Mouse (Mus musculus) WW6 (cell line): ENCODE results near the gene Rabep1.

Source experiments
- DNase-seq: peaks from one replicate; pipeline ENCODE4 v3.0.0-alpha.2; 2013; ENCODE audit warnings: low read depth, low spot score

Gene Rabep1

DNA sequence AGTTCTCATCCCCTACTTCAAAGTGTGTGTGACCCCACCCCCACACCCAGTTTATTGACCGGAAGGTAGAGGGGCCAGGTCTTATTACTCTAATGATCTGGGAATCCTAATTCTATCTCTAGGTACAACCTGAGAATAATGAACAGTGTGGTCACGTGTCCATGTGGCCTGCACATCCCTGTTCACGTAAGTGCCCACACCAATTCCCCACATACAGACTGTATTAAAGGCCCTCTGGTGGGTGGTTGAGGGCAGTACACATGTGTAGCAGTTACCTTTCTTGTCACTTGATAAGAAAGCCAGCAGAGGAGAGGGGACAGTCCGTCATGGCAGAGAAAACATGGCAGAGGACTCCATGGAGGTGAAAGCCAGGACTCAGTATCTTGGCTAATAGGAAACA, 129.4 kb downstream of the Rabep1 start:
- DNase-seq, result no peak

DNA sequence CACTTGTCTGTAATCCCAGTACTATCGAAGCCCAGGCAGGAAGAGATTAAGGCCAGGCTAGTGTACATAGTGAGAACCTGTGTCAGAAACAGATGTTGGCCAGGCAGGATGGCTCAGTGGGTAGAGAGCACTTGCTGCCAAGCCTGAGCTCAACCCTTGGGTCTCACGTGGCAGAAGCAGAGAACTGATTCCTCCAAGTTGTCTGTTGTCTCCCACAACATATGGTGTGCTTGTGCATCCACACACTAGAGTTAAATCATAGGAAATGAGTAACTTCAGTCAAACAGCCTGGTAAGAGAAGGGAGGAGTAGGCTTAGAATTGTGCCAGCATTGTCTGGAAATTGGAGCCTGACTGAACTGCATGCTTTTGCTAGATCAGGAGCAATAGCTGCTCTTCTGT, 130.6 kb downstream of the Rabep1 start:
- no peak for DNase-seq

DNA sequence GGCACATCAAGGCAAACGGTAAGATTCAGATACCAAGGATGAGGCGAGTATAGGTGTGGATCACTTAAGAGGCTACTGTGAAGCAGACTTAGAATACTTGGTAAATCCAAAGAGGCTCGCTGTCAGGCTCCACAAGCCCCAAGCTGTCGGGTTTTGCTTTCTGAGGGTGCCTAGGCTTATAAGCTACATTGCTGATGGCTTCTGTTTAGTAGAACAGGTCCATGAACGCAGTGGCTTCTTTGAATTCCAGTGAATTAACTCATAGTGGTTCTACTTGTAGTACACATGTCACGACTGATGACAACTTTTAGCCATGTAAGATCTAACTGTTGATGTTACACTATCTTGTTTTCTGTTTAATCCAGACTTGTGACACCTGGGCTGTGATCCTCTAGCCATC, 132.7 kb downstream of the Rabep1 start:
- DNase-seq, result no peak

DNA sequence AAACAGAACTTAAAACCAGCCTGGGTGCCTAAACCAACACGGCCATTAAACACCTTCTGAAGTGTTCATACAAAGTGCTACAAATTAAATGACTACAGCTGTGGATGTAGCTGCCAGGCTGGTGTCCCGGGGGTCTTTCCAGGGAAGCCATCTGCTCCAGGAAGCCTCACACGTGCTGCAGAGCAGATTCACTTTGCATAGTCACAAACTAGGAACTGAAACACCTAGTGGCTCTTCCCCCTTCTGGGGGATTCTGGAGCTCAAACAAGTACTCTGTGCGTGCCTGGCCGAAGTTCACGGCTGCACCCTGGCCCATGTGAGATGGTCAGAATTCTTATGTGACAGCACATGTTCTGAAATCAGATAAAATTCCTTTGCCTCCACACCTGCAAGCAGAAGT, 135.7 kb downstream of the Rabep1 start:
- no peak for DNase-seq

DNA sequence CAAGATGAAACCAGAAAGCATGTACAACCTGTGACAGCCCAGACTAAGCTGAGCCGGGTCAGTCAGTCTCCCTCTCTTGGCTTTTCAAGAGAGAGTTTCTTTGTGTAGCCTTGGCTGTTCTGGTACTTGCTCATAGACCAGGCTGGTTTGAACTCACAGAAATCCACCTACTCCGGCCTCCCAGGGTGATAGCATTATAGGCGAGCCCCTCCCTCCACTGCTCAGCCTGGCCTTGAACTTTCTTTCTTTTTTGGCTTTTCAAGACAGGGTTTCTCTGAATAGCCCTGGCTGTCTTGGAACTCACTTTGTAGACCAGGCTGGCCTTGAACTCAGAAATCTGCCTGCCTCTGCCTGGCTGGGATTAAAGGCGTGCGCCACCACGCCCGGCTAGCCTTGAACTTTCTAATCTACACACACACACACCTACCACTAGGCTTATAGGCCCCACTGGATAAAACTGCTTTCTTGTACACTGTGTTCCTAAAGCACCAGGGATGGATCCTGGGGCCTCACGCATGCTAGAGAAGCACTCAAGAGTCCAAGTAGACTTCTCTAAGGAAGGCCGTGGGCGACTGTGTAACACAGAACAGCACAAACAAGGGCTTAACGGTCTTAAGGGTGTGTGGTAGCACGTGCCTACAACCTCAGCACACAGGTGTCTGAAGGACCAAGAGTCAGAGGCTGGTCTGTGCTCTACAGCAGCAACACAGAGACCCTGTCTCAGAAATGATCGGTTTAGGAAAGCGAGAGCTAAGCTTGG, 136.4 kb downstream of the Rabep1 start:
- no peak for DNase-seq

DNA sequence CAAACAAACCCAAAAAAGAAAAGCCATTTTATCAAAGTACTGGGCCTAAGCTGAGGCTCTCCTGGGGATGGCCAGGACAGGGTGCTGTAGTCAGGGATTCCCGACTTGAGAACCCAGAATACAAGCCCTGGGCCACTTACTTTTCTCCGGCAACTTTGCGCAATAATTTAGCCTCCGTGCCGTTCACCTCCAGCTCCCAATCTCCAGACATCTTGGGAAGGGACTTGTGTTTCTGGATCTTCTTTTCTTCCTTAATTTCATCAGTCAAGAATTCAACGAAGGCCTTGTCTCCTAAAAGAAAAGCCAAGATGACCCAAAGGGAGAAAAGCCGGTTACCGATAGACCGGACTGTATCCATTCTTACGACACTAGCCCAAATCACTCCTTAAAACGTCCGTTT, 137.5 kb downstream of the Rabep1 start:
- no peak for DNase-seq

DNA sequence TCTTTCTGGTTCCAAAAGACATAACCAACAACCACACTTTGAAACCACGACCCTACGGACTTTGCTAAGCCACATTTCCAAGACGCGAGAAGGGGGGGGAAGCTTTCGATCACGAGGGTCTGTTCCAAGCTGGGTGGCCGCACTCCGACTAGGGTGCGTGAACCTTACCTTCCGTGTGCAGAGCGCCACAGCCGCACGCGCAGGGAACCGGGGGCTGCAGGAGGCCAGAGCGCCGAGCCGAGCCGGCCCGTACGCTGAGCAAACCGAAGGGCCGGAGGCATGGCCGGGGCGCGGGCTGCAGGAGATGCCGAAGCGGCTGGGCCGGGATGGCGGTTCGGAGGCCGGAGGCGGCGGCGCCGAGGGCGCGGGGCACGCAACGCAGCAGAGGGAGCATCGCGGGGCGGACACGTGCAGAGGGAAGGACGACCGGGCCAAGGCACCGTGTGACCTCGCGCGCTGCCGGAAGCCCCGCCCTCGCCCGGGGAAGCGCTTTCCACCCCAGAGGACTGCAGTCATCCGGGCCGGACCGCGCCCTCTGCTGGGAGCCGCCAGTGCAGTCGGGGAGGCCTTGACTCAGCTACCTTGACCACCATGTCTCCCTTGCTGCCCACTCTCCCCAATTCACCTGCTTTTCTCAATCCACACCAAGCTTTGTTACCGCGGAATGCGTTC, 138.1 kb downstream of the Rabep1 start, which contains the start of gene C1qbp:
Gene C1qbp, minus strand, starts transcription at position 470 of the 672 bp plus-strand sequence.
- peak; percentile 86 for DNase-seq
